20 mouse cellular contexts compared by ENCODE assay signal in genomic region chr8:70570360-70570759, GRCm38 (mm10). TPM values are rescaled to one million over a fixed set of nuclear protein-coding genes. Genes with fewer than 3 reads are reported as not detected.
DNase-seq lines count a peak whose midpoint lies in the region; ATAC-seq lines count a peak whose summit lies in the region.
"Had no signal": no experiment of that assay in that cellular context is flagged by ENCODE, and none has a peak within 500 bp of the region (broad histone marks: within the 10 kb centered on the region; RNA-seq: fewer than 3 reads in every experiment).

No protein-coding gene starts in this region.

- H3K4me2 ChIP-seq in hindbrain, embryonic 15.5 days: no peak overlapping the region
- H3K4me2 ChIP-seq: embryonic facial prominence, embryonic 15.5 days had no signal

- peak overlapping the region; percentile 77 for H3K27ac ChIP-seq in heart, embryonic 10.5 days
- H3K27ac ChIP-seq in hindbrain, embryonic 15.5 days (replicated peaks): no peak overlapping the region
- no peak overlapping the region for H3K27ac ChIP-seq in hindbrain, embryonic 10.5 days
- H3K27ac ChIP-seq: embryonic facial prominence, embryonic 15.5 days; forebrain, embryonic 10.5 days; kidney, postnatal 0 days; liver, embryonic 14.5 days; midbrain, embryonic 10.5 days had no signal

- no peak overlapping the region for H3K4me3 ChIP-seq in heart, embryonic 10.5 days
- H3K4me3 ChIP-seq in hindbrain, embryonic 15.5 days: no peak overlapping the region
- no peak overlapping the region for H3K4me3 ChIP-seq in hindbrain, embryonic 10.5 days
- peak overlapping the region; percentile 60 for H3K4me3 ChIP-seq in megakaryocyte, embryonic 14.5 days (replicated peaks)
- H3K4me3 ChIP-seq: embryonic facial prominence, embryonic 15.5 days; forebrain, embryonic 10.5 days; midbrain, embryonic 10.5 days had no signal

- H3K27me3 ChIP-seq in heart, embryonic 10.5 days (ENCODE audit: insufficient read depth, poor library complexity, severe bottlenecking): no peaks in the 10 kb centered on the region
- H3K27me3 ChIP-seq in hindbrain, embryonic 15.5 days: no peaks in the 10 kb centered on the region
- H3K27me3 ChIP-seq in hindbrain, embryonic 10.5 days (ENCODE audit: insufficient read depth, poor library complexity, severe bottlenecking): no peaks in the 10 kb centered on the region
- no peaks in the 10 kb centered on the region for H3K27me3 ChIP-seq in megakaryocyte, embryonic 14.5 days (replicated peaks)
- H3K27me3 ChIP-seq: embryonic facial prominence, embryonic 15.5 days had no signal

- no peaks in the 10 kb centered on the region for H3K9me3 ChIP-seq in heart, embryonic 10.5 days
- no peaks in the 10 kb centered on the region for H3K9me3 ChIP-seq in hindbrain, embryonic 15.5 days
- no peaks in the 10 kb centered on the region for H3K9me3 ChIP-seq in hindbrain, embryonic 10.5 days
- no peaks in the 10 kb centered on the region for H3K9me3 ChIP-seq in megakaryocyte, embryonic 14.5 days
- H3K9me3 ChIP-seq: embryonic facial prominence, embryonic 15.5 days; forebrain, embryonic 10.5 days; G1E; midbrain, embryonic 10.5 days had no signal

- H3K36me3 ChIP-seq in heart, embryonic 10.5 days: peaks cover 19% of the 10 kb centered on the region
- H3K36me3 ChIP-seq in hindbrain, embryonic 15.5 days: no peaks in the 10 kb centered on the region
- H3K36me3 ChIP-seq in hindbrain, embryonic 10.5 days: peaks cover 26% of the 10 kb centered on the region
- peaks cover 91% of the 10 kb centered on the region for H3K36me3 ChIP-seq in megakaryocyte, embryonic 14.5 days (replicated peaks; ENCODE audit: low read length)

- peaks cover 39% of the 10 kb centered on the region for H3K4me1 ChIP-seq in heart, embryonic 10.5 days
- H3K4me1 ChIP-seq in hindbrain, embryonic 15.5 days (replicated peaks): 0 out of 2 replicates have a peak, but pooled peaks cover 3% of the 10 kb centered on the region
- H3K4me1 ChIP-seq in hindbrain, embryonic 10.5 days (replicated peaks): peaks cover 19% of the 10 kb centered on the region
- H3K4me1 ChIP-seq in megakaryocyte, embryonic 14.5 days: peaks cover 89% of the 10 kb centered on the region

- ATAC-seq in hindbrain, embryonic 15.5 days (ENCODE audit: low FRiP score, low read depth): peak; percentile 23; the same call in 1 of the 2 replicates
- no peak for ATAC-seq in megakaryocyte, adult 5-6 weeks (ENCODE audit: poor library complexity, severe bottlenecking)
- ATAC-seq: CD4-positive, CD25-positive, alpha-beta regulatory T cell, adult 4 months; inflammation-experienced regulatory T-cells, adult 6 months had no signal

- no peak overlapping the region for H3K9ac ChIP-seq in hindbrain, embryonic 15.5 days
- H3K9ac ChIP-seq: embryonic facial prominence, embryonic 15.5 days; liver, embryonic 14.5 days had no signal

- peak; percentile 62 to 87 for DNase-seq in adrenal gland, adult (ENCODE audit: inconsistent age in 2 of 2, low spot score in 1 of 2)
- no peak for DNase-seq in adrenal gland, postnatal 4 days (ENCODE audit: low spot score in 2 of 2)
- no peak for DNase-seq in heart, embryonic 10.5 days (ENCODE audit: low spot score)
- DNase-seq in heart, adult 9 months (ENCODE audit: low spot score in 2 of 2): no peak
- no peak for DNase-seq in hindbrain, embryonic 10.5 days (ENCODE audit: low spot score)
- DNase-seq: left cerebral cortex, postnatal 4 days; lung, postnatal 14 days; right cerebral cortex, postnatal 14 days; thymus, postnatal 36 days had no signal

RNA-seq across cellular contexts. Expression of gene Isyna1, which starts 23.8 kb away (rescaled TPM):
- 10 to 100 TPM; 82.6 to 88.9 TPM for total RNA-seq in adrenal gland, postnatal 4 days (2021)
- polyA plus RNA-seq in heart, embryonic 10.5 days (2016; fragmentation: Nextera tagmentation; extraction: Ambion mirVana): 192 and 214 TPM in 2 replicates
- 146 and 152 TPM in 2 replicates for polyA plus RNA-seq in hindbrain, embryonic 15.5 days (2015; fragmentation: Nextera tagmentation; extraction: Ambion mirVana)
- polyA plus RNA-seq in hindbrain, embryonic 10.5 days (2016; fragmentation: Nextera tagmentation; extraction: Ambion mirVana): 158 and 159 TPM in 2 replicates
- polyA plus RNA-seq in megakaryocyte, embryonic 14.5 days (2012; ENCODE audit: insufficient read depth, low replicate concordance): 165 and 201 TPM in 2 replicates
- total RNA-seq in megakaryocyte, adult 5-6 weeks (2015): 11.8 and 11.9 TPM in 2 replicates
- 13.9 and 15.7 TPM in 2 replicates for total RNA-seq in megakaryocyte, adult 5-6 weeks (2017)

RNA-seq across cellular contexts. Expression of gene Ell, which starts 31.1 kb away (rescaled TPM):
- total RNA-seq in adrenal gland, postnatal 4 days (2021): 10 to 100 TPM; 31.0 to 32.4 TPM
- 15.8 and 18.5 TPM in 2 replicates for polyA plus RNA-seq in heart, embryonic 10.5 days (2016; fragmentation: Nextera tagmentation; extraction: Ambion mirVana)
- polyA plus RNA-seq in hindbrain, embryonic 15.5 days (2015; fragmentation: Nextera tagmentation; extraction: Ambion mirVana): 15.1 and 20.9 TPM in 2 replicates
- polyA plus RNA-seq in hindbrain, embryonic 10.5 days (2016; fragmentation: Nextera tagmentation; extraction: Ambion mirVana): 20.5 and 22.4 TPM in 2 replicates
- 58.8 and 65.3 TPM in 2 replicates for polyA plus RNA-seq in megakaryocyte, embryonic 14.5 days (2012; ENCODE audit: insufficient read depth, low replicate concordance)
- 9.3 and 12.5 TPM in 2 replicates for total RNA-seq in megakaryocyte, adult 5-6 weeks (2015)
- 11.1 and 11.9 TPM in 2 replicates for total RNA-seq in megakaryocyte, adult 5-6 weeks (2017)

RNA-seq across cellular contexts. Expression of gene Ssbp4, which starts 38.3 kb away (rescaled TPM):
- total RNA-seq in adrenal gland, postnatal 4 days (2021): 100 to 1,000 TPM; 137 to 154 TPM
- 67.3 and 107 TPM in 2 replicates for polyA plus RNA-seq in heart, embryonic 10.5 days (2016; fragmentation: Nextera tagmentation; extraction: Ambion mirVana)
- 150 and 172 TPM in 2 replicates for polyA plus RNA-seq in hindbrain, embryonic 15.5 days (2015; fragmentation: Nextera tagmentation; extraction: Ambion mirVana)
- 84.4 and 117 TPM in 2 replicates for polyA plus RNA-seq in hindbrain, embryonic 10.5 days (2016; fragmentation: Nextera tagmentation; extraction: Ambion mirVana)
- 1,561 and 3,509 TPM in 2 replicates for polyA plus RNA-seq in megakaryocyte, embryonic 14.5 days (2012; ENCODE audit: insufficient read depth, low replicate concordance)
- total RNA-seq in megakaryocyte, adult 5-6 weeks (2015): 35.7 and 38.2 TPM in 2 replicates
- total RNA-seq in megakaryocyte, adult 5-6 weeks (2017): 61.3 and 76.1 TPM in 2 replicates

RNA-seq across cellular contexts. Expression of gene Kxd1, which starts 42.6 kb away (rescaled TPM):
- total RNA-seq in adrenal gland, postnatal 4 days (2021): 10 to 100 TPM; 80.4 to 80.5 TPM
- 67.0 and 68.3 TPM in 2 replicates for polyA plus RNA-seq in heart, embryonic 10.5 days (2016; fragmentation: Nextera tagmentation; extraction: Ambion mirVana)
- polyA plus RNA-seq in hindbrain, embryonic 15.5 days (2015; fragmentation: Nextera tagmentation; extraction: Ambion mirVana): 48.5 and 49.0 TPM in 2 replicates
- 54.3 and 57.7 TPM in 2 replicates for polyA plus RNA-seq in hindbrain, embryonic 10.5 days (2016; fragmentation: Nextera tagmentation; extraction: Ambion mirVana)
- polyA plus RNA-seq in megakaryocyte, embryonic 14.5 days (2012; ENCODE audit: insufficient read depth, low replicate concordance): 33.5 and 40.2 TPM in 2 replicates
- 88.7 and 114 TPM in 2 replicates for total RNA-seq in megakaryocyte, adult 5-6 weeks (2015)
- 71.4 and 80.6 TPM in 2 replicates for total RNA-seq in megakaryocyte, adult 5-6 weeks (2017)

RNA-seq across cellular contexts. Expression of gene Fkbp8, which starts 42.8 kb away (rescaled TPM):
- total RNA-seq in adrenal gland, postnatal 4 days (2021): 100 to 1,000 TPM; 315 to 322 TPM
- 295 and 310 TPM in 2 replicates for polyA plus RNA-seq in heart, embryonic 10.5 days (2016; fragmentation: Nextera tagmentation; extraction: Ambion mirVana)
- polyA plus RNA-seq in hindbrain, embryonic 15.5 days (2015; fragmentation: Nextera tagmentation; extraction: Ambion mirVana): 393 and 420 TPM in 2 replicates
- polyA plus RNA-seq in hindbrain, embryonic 10.5 days (2016; fragmentation: Nextera tagmentation; extraction: Ambion mirVana): 311 and 360 TPM in 2 replicates
- polyA plus RNA-seq in megakaryocyte, embryonic 14.5 days (2012; ENCODE audit: insufficient read depth, low replicate concordance): 3,667 and 5,102 TPM in 2 replicates
- total RNA-seq in megakaryocyte, adult 5-6 weeks (2015): 75.1 and 75.3 TPM in 2 replicates
- 146 and 166 TPM in 2 replicates for total RNA-seq in megakaryocyte, adult 5-6 weeks (2017)

Comparison
In these comparisons a context has a peak if more than half of its experiments do, and no peak if none do; other contexts are left out.
1. DNase-seq: peak in adrenal gland, adult (2 of 2); none in adrenal gland, postnatal 4 days (0 of 2), heart, embryonic 10.5 days (single experiment), heart, adult 9 months (0 of 2) and hindbrain, embryonic 10.5 days (single experiment).